Mouse (Mus musculus) megakaryocyte progenitor cell, adult 5-6 weeks (primary cell): ENCODE results near the gene Pipox. TPM values are rescaled to one million over a fixed set of nuclear protein-coding genes. Genes with fewer than 3 reads are reported as not detected.

Experiments
- ATAC-seq: replicated peaks from 2 replicates; pipeline ENCODE4 v1.8.0; 2016; ENCODE audit warnings: mild to moderate bottlenecking, moderate TSS enrichment, inconsistent platforms; ENCODE audit not compliant: poor library complexity
- total RNA-seq, 2 experiments: library from RNA; stranded (forward) in 1 of 2; stranded (reverse) in 1 of 2; fragments of 157-497, 149-512 nt in 1 of 2; fragments of 200-1000 nt in 1 of 2; gene quantifications; 2 replicates each; pipeline versions ENCODE4 v1.2.3 to v1.2.4; 2015 to 2017

Gene Pipox
- total RNA-seq, 2 experiments from 2014 or later = 0.17 TPM; not detected in 1

DNA sequence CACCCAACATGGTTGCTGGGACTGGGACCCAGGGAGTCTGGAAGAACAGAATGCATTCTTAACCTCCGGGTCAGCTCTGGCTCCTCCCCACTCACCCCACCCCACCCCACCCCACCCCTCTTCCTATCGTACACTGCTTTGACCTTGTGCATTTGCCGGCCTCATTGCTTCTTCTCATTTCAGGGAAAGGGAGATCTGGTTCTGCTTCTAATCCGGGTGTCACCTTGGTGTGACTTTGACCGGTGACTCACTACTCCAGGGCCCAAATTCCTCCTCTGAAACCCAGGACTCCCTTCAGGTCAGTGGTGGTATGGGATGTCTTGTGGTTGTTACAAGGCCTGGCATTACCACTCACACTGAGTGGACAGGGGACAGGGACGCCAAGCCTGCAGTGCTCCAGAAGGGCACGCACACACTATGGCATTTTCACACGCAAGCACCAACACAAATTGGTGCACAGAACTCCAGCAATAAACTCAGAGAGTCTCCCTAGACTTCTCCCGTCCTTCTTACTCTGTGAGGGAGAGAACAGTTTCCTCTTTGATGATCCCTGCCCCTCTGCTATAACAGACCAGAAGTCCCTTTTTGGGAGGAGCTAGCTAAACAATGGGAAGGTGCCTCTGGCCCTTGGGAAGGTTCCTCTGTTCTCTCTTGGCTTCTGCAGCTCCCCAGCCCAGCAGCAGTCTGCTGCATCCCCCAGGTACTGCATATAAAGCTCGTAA lies 9.2 kb downstream of the Pipox start:
- ATAC-seq = no peak

- ATAC-seq = no peak
Measured at GRCm38 (mm10) chr11:77876760-77877148, 17.1 kb downstream of the Pipox start.

DNA sequence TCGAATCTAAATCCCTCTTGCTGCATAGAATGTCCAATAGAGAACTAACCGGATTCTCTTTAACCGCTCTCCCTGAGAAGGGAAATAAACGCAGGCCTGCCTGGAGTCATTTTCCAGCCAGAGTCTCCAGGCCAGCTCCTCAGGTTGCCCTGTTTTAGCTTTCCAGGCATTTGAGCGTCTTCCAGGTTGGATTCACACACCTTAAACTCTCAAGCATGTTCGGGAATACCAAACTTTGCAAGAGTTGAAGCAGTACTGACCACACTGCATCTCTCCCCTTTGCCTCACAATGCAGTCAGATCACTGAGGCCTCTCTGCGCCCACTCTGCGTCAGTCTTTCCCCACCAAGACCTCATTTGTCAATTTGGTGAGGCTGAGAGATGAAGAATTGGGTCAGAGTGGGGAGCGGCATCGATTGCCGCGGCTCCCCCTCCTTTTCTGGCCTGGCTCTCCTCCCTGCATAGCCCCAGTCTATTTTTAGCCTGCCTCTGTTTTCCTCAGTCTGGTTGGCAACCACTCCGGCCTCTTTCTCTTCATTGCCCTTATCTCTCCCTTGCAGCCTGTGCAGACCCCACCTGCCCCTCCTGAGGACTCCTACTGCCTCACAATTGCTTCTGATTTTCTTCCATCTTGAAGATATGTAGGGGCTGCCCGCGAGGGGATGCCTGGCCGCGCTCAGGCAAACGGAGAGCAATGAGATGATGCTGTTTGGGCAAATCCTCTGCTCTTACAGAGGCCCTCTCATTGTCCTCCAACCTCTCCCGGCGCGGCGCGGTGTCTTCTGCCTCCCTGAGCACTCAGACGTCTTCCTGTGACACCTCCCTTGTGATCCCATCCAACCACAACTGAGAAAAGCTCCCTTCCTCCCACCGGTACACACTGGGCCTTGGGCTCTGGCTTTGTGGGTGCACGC lies 17.8 kb downstream of the Pipox start:
- ATAC-seq = peak; percentile 69

GRCm38 (mm10) chr11:77875269-77875668 lies 18.6 kb downstream of the Pipox start:
- ATAC-seq = no peak

DNA sequence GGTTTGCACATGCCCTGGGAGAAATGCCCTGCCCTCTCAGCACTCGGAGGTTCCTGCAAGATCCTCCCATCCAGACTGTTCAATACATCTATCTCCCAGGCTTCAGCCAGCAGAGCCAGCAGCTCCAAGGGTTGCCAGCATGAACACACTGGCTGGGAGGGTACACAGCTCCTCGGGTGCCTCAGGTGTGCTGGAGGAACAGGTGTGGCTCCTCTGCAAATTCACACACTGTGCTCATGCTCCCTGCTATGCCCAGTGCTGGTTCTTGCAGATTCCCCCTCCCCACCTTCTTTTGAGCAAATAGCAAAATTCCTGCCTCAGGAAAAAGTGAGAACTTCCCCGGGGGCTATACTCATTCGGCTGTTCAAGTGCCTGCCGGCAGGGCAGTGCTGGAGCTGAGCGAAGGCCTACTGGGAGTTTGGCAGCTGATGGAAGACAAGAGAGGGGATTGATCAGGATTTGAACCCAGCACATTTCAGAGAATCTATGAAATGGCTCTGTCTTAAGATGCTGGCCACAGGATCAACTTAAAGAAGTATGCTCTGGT lies 19.1 kb downstream of the Pipox start:
- no peak for ATAC-seq

DNA sequence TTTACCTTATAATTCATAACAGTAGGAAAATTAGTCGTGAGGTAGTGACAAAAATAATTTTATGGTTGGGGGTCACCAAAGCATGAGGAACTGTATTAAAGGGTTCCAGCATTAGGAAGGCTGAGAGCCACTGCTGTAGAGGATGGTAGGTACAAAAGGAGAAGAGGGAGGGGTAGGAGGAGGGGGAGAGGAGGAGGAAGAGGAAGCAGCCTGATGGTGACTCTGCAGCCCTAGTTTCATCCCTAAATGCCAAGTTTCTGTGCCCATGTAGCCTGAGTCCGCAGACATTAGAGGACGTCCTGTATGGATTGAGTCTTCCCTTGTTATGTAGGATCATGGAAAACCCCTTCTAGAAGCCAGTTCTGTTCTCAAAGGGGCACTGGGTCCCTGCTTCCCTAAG lies 20.8 kb downstream of the Pipox start:
- ATAC-seq = no peak

DNA sequence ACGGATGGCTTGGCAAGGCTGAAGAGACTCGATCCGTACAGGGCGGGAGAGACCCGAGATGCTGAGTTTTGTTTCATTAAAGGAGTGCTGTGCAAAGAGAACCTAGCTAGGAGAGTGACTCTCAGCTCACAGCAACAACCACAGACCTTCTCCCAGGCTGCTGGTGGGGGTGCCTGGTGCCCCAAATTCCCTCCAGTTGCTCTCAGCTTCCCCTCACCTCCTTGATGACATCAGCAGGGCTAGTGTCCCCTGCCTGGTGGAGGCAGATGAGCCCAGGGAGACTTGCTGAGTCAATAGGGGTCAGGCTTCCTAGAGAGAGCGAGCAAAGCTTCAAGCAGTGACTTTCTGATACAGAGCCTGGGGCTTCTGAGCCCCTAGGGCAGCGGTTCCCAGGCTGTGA lies 21.2 kb downstream of the Pipox start:
- no peak for ATAC-seq

DNA sequence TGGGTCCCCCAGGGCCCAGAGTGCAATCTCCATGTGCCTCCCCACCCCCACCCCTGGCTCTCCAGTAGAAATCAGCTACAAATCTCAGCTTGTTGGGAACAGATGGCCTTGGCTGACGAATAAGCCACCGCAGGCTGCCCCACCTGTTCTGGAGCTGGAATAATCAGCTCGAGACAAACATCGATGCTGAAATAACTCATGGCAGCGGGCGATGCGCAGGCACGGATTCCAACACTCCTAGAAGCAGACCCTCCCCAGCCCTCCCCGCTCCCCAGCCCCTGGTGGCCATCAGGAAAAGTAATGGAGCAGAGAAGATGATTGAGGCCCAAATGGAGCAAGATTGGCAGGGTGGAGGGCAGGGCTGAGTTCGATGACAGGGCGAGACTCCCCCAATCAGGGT lies 21.7 kb downstream of the Pipox start:
- ATAC-seq = no peak

DNA sequence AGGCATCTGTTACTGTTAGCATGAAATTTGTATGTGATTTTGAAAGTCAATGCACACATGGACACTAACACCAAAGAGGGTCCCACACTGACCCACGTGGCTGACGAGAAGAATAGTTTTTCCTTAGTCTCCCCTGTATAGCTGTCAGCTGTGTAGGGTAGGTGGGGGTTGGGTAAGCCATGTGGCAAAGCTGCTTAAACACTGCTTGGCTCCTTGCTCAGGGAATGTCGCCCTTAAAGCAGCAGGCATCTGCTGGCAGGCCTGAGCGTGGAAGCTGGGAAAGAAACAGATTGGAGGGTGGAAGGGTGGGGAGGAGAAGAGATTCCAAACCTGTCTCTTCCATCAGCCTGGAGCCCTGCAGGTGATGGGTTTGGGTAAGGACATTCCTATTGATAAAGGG lies 22.5 kb downstream of the Pipox start:
- no peak for ATAC-seq

DNA sequence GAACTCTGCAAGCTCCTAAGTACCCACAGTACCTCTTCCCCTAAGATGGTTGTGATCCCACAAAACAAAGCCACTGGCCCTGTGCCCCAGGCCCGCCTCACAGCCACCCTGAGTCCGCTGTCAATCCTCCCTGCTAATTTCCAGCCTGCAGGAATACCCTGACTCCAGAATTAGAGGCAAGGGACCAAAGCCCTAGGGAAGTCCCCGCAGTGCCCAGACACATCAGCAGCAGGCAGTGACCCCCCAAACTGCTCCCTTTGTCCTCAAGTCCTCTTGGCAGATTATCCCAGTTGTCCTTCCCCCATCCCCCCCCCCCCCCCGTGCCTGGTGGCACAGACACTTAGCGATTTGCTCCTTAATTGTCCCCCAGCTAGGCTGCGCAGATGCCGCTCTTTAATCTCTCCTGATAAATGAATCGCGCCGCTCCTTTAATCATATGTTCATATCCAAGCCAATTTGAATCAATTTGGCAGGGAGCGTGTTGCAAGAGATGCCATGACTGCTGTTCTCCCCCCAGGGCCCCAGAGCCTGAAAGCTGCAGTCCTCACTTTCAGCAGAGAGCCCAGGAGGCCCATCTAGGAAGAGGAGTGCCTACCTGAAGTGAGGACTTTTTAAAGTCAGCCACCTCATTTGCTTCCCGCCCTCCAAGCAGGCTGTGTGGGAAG lies 26.3 kb downstream of the Pipox start:
- ATAC-seq = no peak

DNA sequence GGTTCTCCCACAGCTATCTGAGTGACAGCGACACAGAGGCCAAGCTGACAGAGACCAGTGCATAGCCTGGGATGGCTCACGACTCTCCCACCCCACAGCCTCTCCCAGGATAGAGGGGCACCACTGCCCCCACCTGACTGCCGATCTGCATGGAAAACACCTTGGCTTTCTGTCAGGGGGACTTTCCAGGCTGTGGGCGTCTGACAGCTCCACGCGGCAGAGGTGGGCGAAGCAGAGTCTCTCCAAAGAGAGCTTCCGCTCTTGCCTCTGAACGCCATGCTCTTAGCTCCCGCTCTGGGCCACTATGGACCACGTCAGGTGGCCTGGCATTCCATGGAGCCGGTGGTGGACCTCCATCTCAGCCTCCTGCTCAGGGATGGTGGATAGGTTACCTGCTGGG lies 29.1 kb downstream of the Pipox start:
- ATAC-seq = no peak

DNA sequence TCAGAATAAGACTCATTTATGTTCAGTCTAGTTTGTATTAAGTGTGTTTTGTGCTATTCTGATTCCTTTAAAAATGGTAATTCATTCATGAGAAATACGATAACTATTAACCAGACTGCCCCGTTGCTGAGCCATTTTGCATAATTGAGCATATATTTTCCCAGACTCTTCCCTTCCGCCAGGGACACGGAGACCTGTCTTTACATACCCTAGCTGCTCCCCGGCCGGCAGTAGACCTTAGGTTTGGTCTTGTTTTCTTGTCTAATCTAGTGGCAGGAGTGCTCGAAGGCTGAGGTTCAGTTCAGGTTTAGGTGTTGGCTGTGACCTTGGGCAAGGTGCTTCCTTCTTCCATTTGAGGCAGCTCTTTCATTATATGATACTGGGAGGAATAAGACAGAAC lies 31.0 kb downstream of the Pipox start:
- no peak for ATAC-seq

DNA sequence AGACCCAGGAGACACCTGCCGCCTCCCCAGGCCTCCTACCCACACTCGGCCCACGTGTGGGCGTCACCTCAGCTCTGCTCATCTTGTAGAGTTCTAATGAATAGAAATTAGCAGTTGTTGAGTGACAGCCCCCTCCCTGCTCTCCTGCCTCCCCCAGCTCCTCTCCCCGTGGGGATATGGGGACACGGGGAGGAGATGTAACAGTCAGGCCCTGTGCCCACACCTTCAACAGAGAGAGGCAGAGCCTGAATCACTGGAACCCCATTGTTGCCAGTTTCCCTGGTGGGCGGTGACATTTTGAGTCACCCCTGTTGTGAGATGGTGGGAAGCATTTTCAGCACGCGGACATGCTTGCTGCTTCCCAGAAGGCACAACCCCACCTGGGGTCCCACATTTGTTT lies 32.9 kb downstream of the Pipox start:
- no peak for ATAC-seq

DNA sequence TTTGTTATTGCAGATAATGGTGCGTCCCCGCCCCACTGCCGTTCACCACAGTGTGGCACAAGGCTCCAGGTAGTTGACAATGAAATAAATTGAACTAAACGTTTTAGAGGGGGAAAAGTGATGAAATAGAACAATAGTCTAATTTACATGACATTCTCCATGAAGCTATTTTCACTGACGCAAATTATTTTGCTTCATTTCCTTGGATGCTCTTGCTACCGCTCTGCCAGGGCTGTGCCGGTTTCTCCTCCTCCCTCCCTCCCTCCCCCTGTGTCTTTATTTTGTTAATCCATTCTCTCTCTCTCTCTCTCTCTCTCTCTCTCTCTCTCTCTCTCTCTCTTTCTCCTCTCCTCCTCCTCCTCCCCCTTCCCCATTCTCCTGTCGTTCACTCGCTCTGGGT lies 35.3 kb downstream of the Pipox start:
- no peak for ATAC-seq

DNA sequence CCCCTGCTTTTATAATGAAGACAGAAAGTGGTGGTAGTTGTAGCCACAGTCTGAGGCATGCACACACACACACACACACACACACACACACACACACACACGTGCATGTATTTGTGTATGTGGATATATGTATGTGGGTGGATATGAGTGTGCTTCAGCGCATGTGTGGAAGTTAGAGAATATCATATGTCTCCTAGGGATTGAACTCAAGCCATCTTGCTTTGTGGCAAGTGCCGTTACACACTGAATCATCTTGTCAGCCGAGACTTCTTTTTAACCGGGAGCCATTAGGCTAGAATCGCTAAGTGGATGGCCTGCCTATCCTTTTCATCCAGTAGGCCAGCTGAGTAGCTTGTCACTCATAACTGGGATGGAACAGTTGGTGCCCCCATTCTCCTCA lies 36.8 kb downstream of the Pipox start:
- no peak for ATAC-seq

DNA sequence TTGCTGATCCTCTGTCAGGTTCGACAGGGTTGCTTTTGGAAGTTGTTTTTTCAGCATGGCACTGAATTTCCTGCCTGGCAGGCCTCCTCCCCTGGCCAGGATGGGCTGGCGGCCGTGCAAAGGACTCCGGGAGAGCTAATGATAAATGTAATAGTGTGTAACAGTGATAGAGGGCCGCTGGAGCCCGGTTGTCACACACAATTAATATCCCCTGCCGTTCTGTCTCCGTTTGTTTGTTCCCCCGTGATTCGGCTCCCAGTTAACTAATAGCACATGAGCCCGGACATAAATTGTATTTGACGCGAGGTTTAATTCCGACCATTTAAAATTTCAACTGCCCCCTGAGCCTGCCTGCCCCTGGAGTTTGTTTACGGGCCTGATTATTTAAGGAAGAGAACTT lies 38.5 kb downstream of the Pipox start:
- ATAC-seq = no peak

DNA sequence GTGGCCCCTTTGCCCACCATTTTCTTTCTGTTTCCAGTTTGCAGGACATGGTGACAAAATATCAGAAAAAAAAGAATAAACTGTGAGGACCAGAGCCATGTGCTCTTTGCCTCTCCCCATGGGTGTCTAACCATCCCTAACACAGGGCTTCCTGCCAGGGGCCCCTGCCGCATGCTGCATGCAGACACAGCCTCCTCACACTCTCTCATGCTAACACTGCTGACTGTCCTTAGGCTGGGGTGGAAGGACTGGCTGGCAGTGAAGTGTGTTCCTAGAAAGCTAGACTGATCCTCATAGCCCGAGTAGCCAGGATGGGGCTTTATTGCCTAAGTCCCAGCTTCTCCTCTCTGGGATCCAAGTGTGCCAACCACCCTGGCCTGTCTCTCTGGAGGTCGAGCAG lies 39.3 kb downstream of the Pipox start:
- ATAC-seq = no peak

- ATAC-seq = no peak
Measured at GRCm38 (mm10) chr11:77852941-77853668, 40.8 kb downstream of the Pipox start.

GRCm38 (mm10) chr11:77852195-77852594 lies 41.7 kb downstream of the Pipox start:
- ATAC-seq = no peak

DNA sequence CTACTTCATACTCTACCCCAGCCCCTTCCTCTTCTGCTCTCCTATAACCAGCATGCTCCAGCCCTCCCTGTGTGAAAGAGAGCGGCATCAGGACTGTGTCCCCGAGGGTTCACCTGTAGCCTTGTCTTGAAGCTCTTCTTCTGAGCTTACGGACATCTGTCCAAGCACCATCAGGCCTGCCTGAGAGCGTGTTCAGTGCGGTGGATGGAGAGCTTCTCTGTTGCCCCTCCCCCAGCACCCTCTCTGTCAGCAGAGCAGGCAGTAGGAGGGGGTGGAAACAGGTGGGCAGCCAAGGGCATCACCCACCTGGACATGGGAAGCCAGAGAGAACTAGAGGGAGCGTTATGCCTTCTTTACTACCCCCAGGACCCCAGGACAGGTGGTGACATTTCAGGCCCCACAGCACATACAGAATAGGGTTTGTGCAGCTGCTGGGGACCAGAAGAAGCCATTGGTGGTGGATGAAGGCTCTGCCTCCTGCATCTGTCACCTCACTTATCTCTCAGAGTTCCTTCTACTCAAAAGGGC lies 42.3 kb downstream of the Pipox start:
- ATAC-seq = no peak
